Mouse (Mus musculus) embryonic facial prominence, embryonic 13.5 days (tissue): ENCODE data around the gene Rgp1. TPM values are rescaled to one million over a fixed set of nuclear protein-coding genes. Genes with fewer than 3 reads are reported as not detected.
"Not testable (repeated sequence)": the region's sequence is repeated elsewhere in the genome, so short reads cannot be mapped to it uniquely, and the experiment has no call there.

Source experiments
- ATAC-seq: fragments of 200-750 bp; cut with Nextera tagmentation; 2 replicates; pipeline ENCODE4 v1.8.0; 2017; ENCODE audit warnings: low read depth; ENCODE audit not compliant: insufficient number of reproducible peaks, insufficient read depth, low FRiP score, low TSS enrichment
- H3K27ac ChIP-seq: fragments of 300-500 bp; sonication (generic); 2 replicates; pipeline ENCODE4 v1.5.1; 2015; ENCODE audit warnings: moderate library complexity, mild to moderate bottlenecking, inconsistent platforms
- H3K27me3 ChIP-seq: fragments of 300-500 bp; sonication (generic); 2 replicates; pipeline ENCODE4 v1.6.1; 2015; ENCODE audit warnings: mild to moderate bottlenecking, inconsistent platforms
- H3K36me3 ChIP-seq: fragments of 300-500 bp; sonication (generic); 2 replicates; pipeline ENCODE4 v1.6.1; 2015; ENCODE audit warnings: mild to moderate bottlenecking, inconsistent platforms
- H3K4me1 ChIP-seq: fragments of 300-500 bp; sonication (generic); 2 replicates; pipeline ENCODE4 v1.6.1; 2015; ENCODE audit warnings: inconsistent platforms
- H3K4me2 ChIP-seq: fragments of 300-500 bp; sonication (generic); 2 replicates; pipeline ENCODE4 v1.6.1; 2015; ENCODE audit warnings: moderate library complexity, mild to moderate bottlenecking, inconsistent platforms
- H3K4me3 ChIP-seq: fragments of 300-500 bp; sonication (generic); 2 replicates; pipeline ENCODE4 v1.5.1; 2015; ENCODE audit warnings: mild to moderate bottlenecking, inconsistent platforms
- H3K9ac ChIP-seq: fragments of 300-500 bp; sonication (generic); 2 replicates; pipeline ENCODE4 v1.6.1; 2015; ENCODE audit warnings: mild to moderate bottlenecking, inconsistent platforms
- H3K9me3 ChIP-seq: fragments of 300-500 bp; sonication (generic); 2 replicates; pipeline ENCODE4 v1.6.1; 2016; ENCODE audit warnings: inconsistent platforms
- WGBS: fragments of 180-500 bp; shearing (Covaris S2); methylation state at CpG from one replicate; pipeline ENCODE4 v1.1.7; 2015; ENCODE audit warnings: mixed read lengths; 5-methylcytosine and 5-hydroxymethylcytosine counted together
- polyA plus RNA-seq: library from polyadenylated mRNA; unstranded; fragments of >200 nt; fragmentation: Nextera tagmentation; extraction: Ambion mirVana; gene quantifications from 2 replicates; pipeline ENCODE4 v1.2.1, GENCODE M21; 2015

The Rgp1 gene
- polyA plus RNA-seq: 37.1 and 39.7 TPM in 2 replicates

DNA sequence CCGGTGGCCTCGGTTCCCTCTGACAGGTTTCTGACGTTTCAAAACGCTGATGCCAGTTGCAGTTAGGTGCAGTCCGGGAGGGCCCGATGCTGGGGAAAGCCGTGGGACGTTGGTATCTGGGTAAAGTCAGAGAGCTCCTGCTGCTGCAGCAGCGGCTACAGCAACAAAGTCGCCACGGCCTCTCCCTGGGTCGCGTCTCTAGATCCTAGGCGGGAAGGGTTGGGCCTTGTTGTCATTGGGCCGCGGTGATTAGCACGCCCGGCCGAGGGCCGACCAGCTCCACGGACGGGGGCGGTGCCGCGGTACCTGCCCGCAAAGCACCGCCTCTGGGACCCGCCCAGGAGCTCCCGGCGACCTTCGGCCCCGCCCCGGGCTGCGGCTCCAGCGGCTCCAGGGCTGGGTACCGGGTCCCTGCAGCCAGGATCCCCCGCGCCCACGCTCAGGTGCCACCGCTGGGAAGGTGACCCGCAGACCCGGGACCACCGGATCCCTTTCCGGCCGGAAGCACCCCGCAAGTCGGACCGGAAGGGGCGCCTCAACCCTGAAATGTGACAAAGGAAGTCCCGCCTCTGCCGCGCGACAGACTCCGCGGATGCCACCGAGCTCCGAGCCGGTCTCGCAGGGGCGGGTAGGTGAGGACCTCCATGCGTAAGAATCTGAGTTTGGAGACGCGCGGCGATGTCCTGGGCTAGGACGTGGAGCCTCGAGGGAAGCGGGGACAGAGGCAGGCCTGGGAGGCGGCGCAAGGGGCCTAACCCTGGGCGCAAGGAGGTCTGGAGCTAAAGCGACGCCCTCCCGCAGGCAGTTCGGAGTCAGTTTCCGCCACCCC lies at the start of gene Rgp1, which contains the start of gene Gba2:
Gene Rgp1 (plus strand): TSS at position 340 of the 829 bp plus-strand sequence.
Gene Gba2 (minus strand): TSS at position 498 of the 829 bp plus-strand sequence.
- H3K4me1 ChIP-seq: peaks cover 42% of the 10 kb centered on the region
- H3K4me2 ChIP-seq: peak within 1 kb of the TSS; percentile 95
- H3K4me3 ChIP-seq: peak within 1 kb of the TSS; percentile 79
- 0% methylated on average over 76 of the region's 76 CpGs for WGBS
- peak; percentile 85 for ATAC-seq
- H3K9ac ChIP-seq: peak within 1 kb of the TSS; percentile 90
- no peaks in the 10 kb centered on the region for H3K9me3 ChIP-seq
- H3K36me3 ChIP-seq: peaks cover 41% of the 10 kb centered on the region
- H3K27me3 ChIP-seq: no peaks in the 10 kb centered on the region
- H3K27ac ChIP-seq: peak within 1 kb of the TSS; percentile 83

DNA sequence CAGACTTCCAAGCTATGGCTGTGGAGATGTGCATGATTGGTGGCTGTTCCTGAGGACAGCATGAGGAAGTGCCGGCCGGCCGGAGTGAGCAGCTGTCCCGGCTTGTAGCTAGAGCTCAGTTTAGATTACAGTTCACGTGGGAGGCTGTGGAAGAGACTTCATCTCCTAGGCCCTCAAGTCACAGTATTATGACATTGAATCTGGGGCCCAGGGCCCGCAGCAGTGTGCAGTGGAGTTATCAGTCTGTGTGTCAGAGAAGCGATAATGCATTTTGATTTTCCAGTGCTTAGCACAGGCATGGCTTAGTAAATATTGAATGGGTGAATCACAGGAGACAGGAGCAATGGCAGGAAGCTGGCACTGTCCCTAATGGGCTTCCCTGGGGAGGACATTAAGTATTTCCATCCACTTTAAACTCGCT lies 48.4 kb upstream of the Rgp1 start:
- WGBS: 70% methylated on average over 8 of the region's 8 CpGs
- no peaks in the 10 kb centered on the region for H3K9me3 ChIP-seq
- H3K27me3 ChIP-seq: peaks cover 9% of the 10 kb centered on the region
- no peak overlapping the region for H3K27ac ChIP-seq
- no peak overlapping the region for H3K4me2 ChIP-seq
- no peak overlapping the region for H3K4me3 ChIP-seq
- H3K9ac ChIP-seq: no peak overlapping the region
- peaks cover 42% of the 10 kb centered on the region for H3K36me3 ChIP-seq
- no peak for ATAC-seq
- H3K4me1 ChIP-seq: no peaks in the 10 kb centered on the region

DNA sequence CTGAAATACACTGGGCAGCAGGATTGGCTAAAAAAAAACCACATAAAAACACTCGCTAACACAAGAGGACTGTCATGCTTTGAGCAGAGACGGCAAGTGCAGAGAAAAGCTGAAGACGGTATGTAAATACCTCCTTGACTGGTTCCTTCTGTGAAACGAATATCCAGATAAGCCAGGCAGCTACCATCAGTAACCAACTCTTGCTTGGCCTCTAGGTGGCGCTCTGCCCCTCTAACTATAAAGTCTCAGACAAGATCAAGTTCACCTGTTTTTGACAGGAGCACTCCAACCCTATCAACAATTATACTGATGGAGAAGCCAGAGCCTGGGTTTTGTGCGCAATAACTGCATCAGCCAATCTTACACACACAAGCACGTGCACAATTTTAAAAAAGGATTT lies 47.9 kb upstream of the Rgp1 start:
- H3K9ac ChIP-seq: no peak overlapping the region
- H3K9me3 ChIP-seq: no peaks in the 10 kb centered on the region
- H3K36me3 ChIP-seq: peaks cover 47% of the 10 kb centered on the region
- H3K4me2 ChIP-seq: no peak overlapping the region
- ATAC-seq: no peak
- no peak overlapping the region for H3K27ac ChIP-seq
- H3K4me1 ChIP-seq: no peaks in the 10 kb centered on the region
- peaks cover 5% of the 10 kb centered on the region; the same call in 1 of the 2 replicates for H3K27me3 ChIP-seq
- WGBS: 23% methylated on average over 7 of the region's 7 CpGs
- no peak overlapping the region for H3K4me3 ChIP-seq

DNA sequence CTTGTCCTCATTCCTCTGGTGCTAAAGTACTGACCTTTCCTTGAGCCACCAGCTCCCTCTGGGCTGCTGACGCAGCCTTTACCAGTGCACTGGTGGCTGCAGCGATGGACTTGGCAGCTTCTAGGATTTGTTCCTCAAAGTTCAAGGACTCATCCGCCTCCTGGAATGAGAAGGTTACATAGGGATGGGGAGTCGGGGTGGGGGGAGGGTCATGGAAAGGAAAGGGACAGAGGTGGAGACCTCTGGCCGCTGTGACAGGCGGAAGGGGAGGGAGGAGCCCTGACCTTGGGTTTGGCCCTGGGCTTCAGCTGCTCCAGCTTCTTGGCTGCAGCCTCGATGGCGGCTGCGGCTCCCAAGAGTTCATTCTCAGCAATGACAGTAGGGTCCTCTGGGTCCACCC lies 45.2 kb upstream of the Rgp1 start:
- Histone ChIP-seq H3K4me3 (no peak overlapping the region), H3K9ac (no peak overlapping the region), H3K9me3 (no peaks in the 10 kb centered on the region), H3K4me2 (no peak overlapping the region), H3K4me1 (no peaks in the 10 kb centered on the region), H3K27ac (no peak overlapping the region), H3K27me3 (no peaks in the 10 kb centered on the region), H3K36me3 (peaks cover 73% of the 10 kb centered on the region)
- no peak for ATAC-seq
- WGBS: 91% methylated on average over 9 of the region's 9 CpGs

DNA sequence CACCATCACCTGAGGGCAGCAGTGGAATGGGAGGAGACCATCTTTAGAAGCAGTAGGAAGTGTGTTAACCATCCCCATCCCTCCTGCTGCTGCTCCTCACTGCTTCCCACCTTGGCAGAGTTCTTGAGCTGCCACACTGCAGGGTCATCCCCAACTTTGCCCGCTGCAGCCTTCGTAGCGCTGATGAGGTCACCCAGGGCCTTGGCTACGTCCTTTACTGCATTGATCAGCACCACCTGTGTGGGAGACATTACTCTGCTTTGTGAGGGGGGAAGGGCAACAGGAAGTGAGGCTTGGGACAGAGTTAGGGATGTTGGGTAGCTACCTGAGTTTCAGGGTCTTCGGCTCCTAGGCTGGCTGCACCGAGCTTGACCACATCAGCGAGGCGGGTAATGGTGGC lies 42.9 kb upstream of the Rgp1 start:
- H3K9me3 ChIP-seq: no peaks in the 10 kb centered on the region
- no peaks in the 10 kb centered on the region for H3K4me1 ChIP-seq
- H3K4me3 ChIP-seq: no peak overlapping the region
- H3K4me2 ChIP-seq: no peak overlapping the region
- H3K27ac ChIP-seq: no peak overlapping the region
- H3K27me3 ChIP-seq: no peaks in the 10 kb centered on the region
- no peak overlapping the region for H3K9ac ChIP-seq
- 96% methylated on average over 8 of the region's 8 CpGs for WGBS
- H3K36me3 ChIP-seq: peaks cover 97% of the 10 kb centered on the region
- ATAC-seq: no peak

DNA sequence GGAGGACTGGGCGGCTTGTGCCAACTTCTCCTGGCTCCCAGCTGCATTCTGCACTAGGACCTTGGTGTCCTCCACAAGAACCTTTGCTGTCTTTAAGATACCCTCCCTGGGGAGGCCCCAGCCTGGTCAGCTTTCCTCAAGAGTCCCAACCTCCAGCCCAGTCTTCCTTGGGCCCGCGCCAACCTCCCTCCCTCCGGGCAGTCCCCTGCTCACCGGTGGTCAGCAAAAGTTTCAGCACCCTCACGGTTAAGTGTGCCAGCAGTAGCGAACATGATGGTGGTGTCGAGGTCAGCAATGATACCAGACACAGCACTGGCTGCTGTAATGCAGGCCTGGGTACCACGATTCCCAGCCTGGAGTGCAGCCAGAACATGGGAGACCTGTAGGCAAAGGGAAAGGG lies 42.5 kb upstream of the Rgp1 start:
- Histone ChIP-seq H3K4me3 (no peak overlapping the region), H3K27ac (no peak overlapping the region), H3K27me3 (no peaks in the 10 kb centered on the region), H3K9ac (no peak overlapping the region), H3K36me3 (peaks cover 98% of the 10 kb centered on the region), H3K9me3 (no peaks in the 10 kb centered on the region), H3K4me2 (no peak overlapping the region), H3K4me1 (no peaks in the 10 kb centered on the region)
- ATAC-seq: no peak
- 92% methylated on average over 9 of the region's 9 CpGs for WGBS

DNA sequence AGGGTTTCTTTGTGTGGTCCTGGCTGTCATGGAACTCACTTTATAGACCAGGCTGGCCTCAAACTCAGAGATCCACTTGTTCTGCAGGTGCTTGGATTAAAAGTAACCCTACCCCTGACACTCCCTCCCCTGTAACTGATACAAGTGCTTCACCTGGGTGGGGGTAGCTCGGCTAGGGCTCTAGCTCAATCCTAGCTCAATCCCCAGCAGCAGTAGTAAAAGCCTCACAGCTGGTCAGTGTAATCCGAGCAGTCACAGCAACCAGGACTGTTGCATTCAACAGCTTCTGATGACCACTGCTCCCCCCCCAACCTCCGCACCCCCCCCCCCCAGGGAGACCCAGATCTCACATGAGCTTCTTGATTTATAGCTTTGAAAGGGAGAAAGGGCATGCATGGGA lies 36.5 kb upstream of the Rgp1 start:
- no peak for ATAC-seq

DNA sequence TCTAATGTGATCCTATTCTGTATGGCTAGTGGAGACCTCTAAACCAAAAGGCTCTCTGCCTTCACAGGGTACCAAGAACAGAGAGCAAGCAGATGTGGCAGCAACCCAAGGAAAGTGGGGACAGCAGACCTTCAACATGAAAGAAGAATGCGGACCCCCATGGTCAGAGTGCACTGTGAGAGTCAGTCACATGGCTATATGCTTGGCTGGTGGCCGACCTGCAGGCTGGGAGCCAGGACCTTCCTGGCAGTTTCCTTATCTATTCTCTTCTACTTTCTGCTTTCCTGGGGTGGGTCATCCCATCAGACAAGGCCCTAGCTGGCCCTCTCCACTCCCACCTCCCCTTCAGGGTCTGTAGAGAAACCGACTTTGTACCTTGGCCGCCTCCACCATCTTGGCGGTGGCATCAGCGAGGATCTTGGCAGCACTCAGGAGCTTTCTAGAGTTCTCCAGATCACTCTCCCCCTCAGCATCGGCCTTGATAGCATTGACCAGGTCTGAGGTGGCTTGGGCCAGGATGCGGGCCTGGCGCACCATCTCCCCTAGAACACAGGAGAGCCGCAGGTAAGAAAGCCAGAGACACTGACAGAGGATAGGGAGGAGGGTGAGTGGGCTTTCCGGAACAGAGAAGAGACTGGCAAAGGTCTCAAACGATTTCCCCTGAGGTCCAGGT lies 32.0 kb upstream of the Rgp1 start:
- no peak for ATAC-seq
- Histone ChIP-seq H3K4me1 (no peaks in the 10 kb centered on the region), H3K27me3 (no peaks in the 10 kb centered on the region), H3K9ac (no peak overlapping the region), H3K9me3 (no peaks in the 10 kb centered on the region), H3K27ac (no peak overlapping the region), H3K4me3 (no peak overlapping the region), H3K4me2 (no peak overlapping the region), H3K36me3 (peaks cover 100% of the 10 kb centered on the region)
- WGBS: 95% methylated on average over 12 of the region's 12 CpGs

More for the DNA sequence above, 36.5 kb upstream of the Rgp1 start:
- Histone ChIP-seq H3K4me1 (no peaks in the 10 kb centered on the region), H3K27me3 (no peaks in the 10 kb centered on the region), H3K27ac (no peak overlapping the region), H3K9me3 (no peaks in the 10 kb centered on the region), H3K4me2 (no peak overlapping the region), H3K4me3 (no peak overlapping the region), H3K36me3 (peaks cover 99% of the 10 kb centered on the region), H3K9ac (no peak overlapping the region)
- WGBS: 56% methylated on average over 3 of the region's 3 CpGs

DNA sequence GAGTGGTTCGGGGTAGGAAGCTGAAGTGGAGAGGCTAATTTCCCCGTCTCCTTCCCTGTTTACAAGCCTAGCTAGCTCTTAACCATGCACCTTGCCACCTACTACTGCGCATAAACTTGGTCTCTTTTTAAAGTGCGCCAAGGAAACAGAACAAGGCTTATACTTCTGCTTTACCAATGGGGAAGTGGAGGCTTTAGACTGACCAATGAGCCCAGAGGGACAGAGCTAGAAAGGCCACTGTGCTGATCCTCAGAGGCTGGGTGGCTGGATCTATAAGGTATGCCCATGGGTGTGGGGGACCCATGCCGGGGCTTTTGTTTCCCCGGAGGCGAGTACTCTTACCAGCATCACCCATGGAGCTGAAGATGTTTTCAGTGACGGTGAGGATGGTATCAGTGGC lies 31.4 kb upstream of the Rgp1 start:
- Histone ChIP-seq H3K4me1 (no peaks in the 10 kb centered on the region), H3K4me2 (no peak overlapping the region), H3K27me3 (no peaks in the 10 kb centered on the region), H3K4me3 (no peak overlapping the region), H3K27ac (no peak overlapping the region), H3K36me3 (peaks cover 100% of the 10 kb centered on the region), H3K9me3 (peaks cover 2% of the 10 kb centered on the region; the same call in 1 of the 2 replicates), H3K9ac (no peak overlapping the region)
- no peak for ATAC-seq
- WGBS: 93% methylated on average over 8 of the region's 8 CpGs

DNA sequence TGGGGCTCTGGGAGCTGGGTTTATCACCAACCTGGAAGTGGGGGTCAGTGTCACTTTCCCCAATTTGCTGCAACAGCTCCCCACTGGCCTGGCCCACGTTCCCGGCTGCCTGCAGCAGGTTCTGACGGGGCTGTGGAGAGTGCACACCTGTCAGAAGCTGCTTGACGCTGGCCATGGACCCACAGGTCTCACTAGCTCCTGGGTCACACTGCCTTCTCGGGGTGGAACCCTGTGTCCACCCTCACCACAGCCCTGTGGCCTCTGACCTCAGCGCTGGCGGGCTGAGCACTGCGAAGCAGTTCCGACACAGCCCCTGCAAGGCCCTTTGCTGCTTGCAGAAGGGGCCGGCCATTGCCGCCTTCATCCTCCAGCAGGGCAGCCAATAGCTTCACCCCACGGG lies 29.5 kb upstream of the Rgp1 start:
- Histone ChIP-seq H3K9ac (no peak overlapping the region), H3K9me3 (peaks cover 4% of the 10 kb centered on the region; the same call in 1 of the 2 replicates), H3K27ac (no peak overlapping the region), H3K4me2 (no peak overlapping the region), H3K4me3 (no peak overlapping the region), H3K27me3 (no peaks in the 10 kb centered on the region), H3K4me1 (no peaks in the 10 kb centered on the region), H3K36me3 (peaks cover 100% of the 10 kb centered on the region)
- WGBS: 91% methylated on average over 12 of the region's 12 CpGs
- ATAC-seq: no peak

DNA sequence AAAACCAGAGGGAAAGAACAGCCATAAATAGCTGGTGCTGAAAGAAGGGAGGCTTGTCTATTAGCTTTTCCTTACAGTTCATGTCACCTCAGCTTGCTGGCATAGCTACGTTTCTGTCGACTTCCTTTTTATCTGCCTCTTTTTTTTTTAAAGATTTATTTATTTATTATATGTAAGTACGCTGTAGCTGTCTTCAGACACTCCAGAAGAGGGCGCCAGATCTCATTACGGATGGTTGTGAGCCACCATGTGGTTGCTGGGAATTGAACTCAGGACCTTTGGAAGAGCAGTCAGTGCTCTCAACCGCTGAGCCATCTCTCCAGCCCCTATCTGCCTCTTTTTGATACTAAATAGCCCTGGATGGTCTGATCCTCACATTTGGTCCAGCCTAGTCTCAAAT lies 26.7 kb upstream of the Rgp1 start:
- 88% methylated on average over 6 of the region's 6 CpGs for WGBS

DNA sequence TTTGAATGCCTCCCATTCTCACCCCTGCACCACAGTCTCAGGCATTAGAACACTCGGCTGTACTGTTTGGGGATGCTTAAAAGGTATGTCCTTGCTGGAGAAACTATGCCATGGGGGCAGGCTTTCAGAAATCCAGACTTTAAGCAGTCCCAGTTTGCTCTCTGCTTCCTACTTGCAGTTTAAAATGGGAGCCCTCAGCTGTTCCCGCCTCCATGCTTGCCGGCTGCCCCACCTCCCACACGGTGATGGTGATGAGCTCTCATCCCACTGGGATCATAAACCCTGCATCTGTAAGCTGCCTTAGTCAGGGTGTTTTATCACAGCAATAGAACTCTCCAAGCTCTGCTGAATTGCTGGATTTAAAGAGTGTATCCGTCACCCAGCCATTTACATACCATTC lies 26.1 kb upstream of the Rgp1 start:
- Histone ChIP-seq H3K9me3 (peaks cover 4% of the 10 kb centered on the region; the same call in 1 of the 2 replicates), H3K27me3 (no peaks in the 10 kb centered on the region), H3K4me1 (peaks cover 5% of the 10 kb centered on the region), H3K36me3 (peaks cover 98% of the 10 kb centered on the region), H3K9ac (no peak overlapping the region), H3K27ac (no peak overlapping the region), H3K4me2 (no peak overlapping the region), H3K4me3 (no peak overlapping the region)
- whole genome bisulfite sequencing: 98% methylated on average over 5 of the region's 5 CpGs
- no peak for ATAC-seq

More for the DNA sequence above, 26.7 kb upstream of the Rgp1 start:
- ATAC-seq, H3K9ac ChIP-seq, H3K9me3 ChIP-seq, H3K4me2 ChIP-seq, H3K4me3 ChIP-seq, H3K27ac ChIP-seq, H3K27me3 ChIP-seq, H3K4me1 ChIP-seq: not testable (repeated sequence)
- peaks cover 98% of the 10 kb centered on the region for H3K36me3 ChIP-seq
